Mouse (Mus musculus) heart, embryonic 14.5 days (tissue): ENCODE measurements around the gene Ubr2. TPM values are rescaled to one million over a fixed set of nuclear protein-coding genes. Genes with fewer than 3 reads are reported as not detected.
A peak's percentile ranks its signal among the peaks of the same experiment; 100 is the strongest.

Source experiments
- ATAC-seq: fragments of 200-750 bp; cut with Nextera tagmentation; 2 replicates; pipeline ENCODE4 v1.8.0; 2017; ENCODE audit warnings: low read depth, moderate TSS enrichment; ENCODE audit not compliant: insufficient number of reproducible peaks, insufficient read depth, low FRiP score
- H3K27ac ChIP-seq, 2 experiments: fragments of 200-500 bp in 1 of 2; fragments of 300-500 bp in 1 of 2; sonication (generic) in 1 of 2; replicated peaks in 1 of 2; 2 replicates each; pipeline ENCODE4 v1.5.1; 2012 to 2014; ENCODE audit warnings: low read depth in 2 of 2, low read length in 2 of 2, control low read depth in 1 of 2, mild to moderate bottlenecking in 1 of 2, mixed read lengths in 1 of 2; ENCODE audit not compliant: control insufficient read depth in 1 of 2, insufficient read depth in 1 of 2
- H3K27me3 ChIP-seq: fragments of 300-500 bp; sonication (generic); 2 replicates; pipeline ENCODE4 v1.6.1; 2014; ENCODE audit warnings: mild to moderate bottlenecking, low read length, control low read depth; ENCODE audit not compliant: control insufficient read depth, insufficient read depth
- H3K36me3 ChIP-seq: fragments of 300-500 bp; sonication (generic); 2 replicates; pipeline ENCODE4 v1.6.1; 2014; ENCODE audit warnings: mild to moderate bottlenecking, control low read depth, low read length, mixed read lengths; ENCODE audit not compliant: control insufficient read depth, insufficient read depth
- H3K4me1 ChIP-seq, 2 experiments: fragments of 200-500 bp in 1 of 2; fragments of 300-500 bp in 1 of 2; sonication (generic) in 1 of 2; 2 replicates each; pipeline ENCODE4 v1.6.1; 2012 to 2014; ENCODE audit warnings: low read length in 2 of 2, control low read depth in 1 of 2, mixed read lengths in 1 of 2; ENCODE audit not compliant: control insufficient read depth in 2 of 2, insufficient read depth in 2 of 2
- H3K4me2 ChIP-seq: fragments of 300-500 bp; sonication (generic); 2 replicates; pipeline ENCODE4 v1.6.1; 2014; ENCODE audit warnings: mild to moderate bottlenecking, low read length
- H3K4me3 ChIP-seq, 2 experiments: fragments of 200-500 bp in 1 of 2; fragments of 300-500 bp in 1 of 2; sonication (generic) in 1 of 2; 2 replicates each; pipeline ENCODE4 v1.5.1; 2012 to 2014; ENCODE audit warnings: low read length in 2 of 2, mild to moderate bottlenecking in 2 of 2, control low read depth in 1 of 2, low read depth in 1 of 2, moderate library complexity in 1 of 2; ENCODE audit not compliant: control insufficient read depth in 1 of 2, insufficient read depth in 1 of 2
- H3K9ac ChIP-seq: fragments of 300-500 bp; sonication (generic); 2 replicates; pipeline ENCODE4 v1.6.1; 2014; ENCODE audit warnings: mild to moderate bottlenecking, low read length
- H3K9me3 ChIP-seq: fragments of 300-500 bp; sonication (generic); 2 replicates; pipeline ENCODE4 v1.6.1; 2016; ENCODE audit warnings: low read length, control low read depth; ENCODE audit not compliant: control insufficient read depth
- WGBS: fragments of 180-500 bp; shearing (Covaris S2); extraction: QIAGEN DNeasy Blood & Tissue Kit; methylation state at CpG from one replicate; pipeline ENCODE4 v1.1.7; 2014; 5-methylcytosine and 5-hydroxymethylcytosine counted together
- polyA plus RNA-seq: library from polyadenylated mRNA; unstranded; fragments of >200 nt; fragmentation: Nextera tagmentation; extraction: Ambion mirVana; gene quantifications from 2 replicates; pipeline ENCODE4 v1.2.1, GENCODE M21; 2014

Ubr2 gene
- polyA plus RNA-seq, 1 experiment from 2014 or later = 26.2 TPM

DNA sequence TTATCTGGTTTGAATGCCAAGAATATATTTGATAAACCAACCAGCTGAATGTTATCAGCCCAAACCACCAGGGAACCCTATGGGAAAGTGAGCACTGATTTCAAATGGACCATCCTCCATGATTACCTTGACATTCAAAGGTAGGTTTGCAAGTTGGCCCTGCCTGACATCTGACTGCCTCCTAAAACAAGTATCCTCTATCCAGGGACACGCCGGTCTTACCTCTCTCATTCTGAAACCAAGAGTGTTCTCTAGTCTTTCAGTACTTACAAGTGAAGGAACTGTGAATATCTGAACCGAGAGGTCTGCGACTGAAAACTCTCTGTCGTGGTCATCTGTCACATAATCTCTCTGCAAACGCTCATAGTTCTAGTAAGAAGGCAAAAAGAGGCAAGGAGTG lies 30.3 kb downstream of the Ubr2 start:
- WGBS = 93% methylated on average over 6 of the region's 6 CpGs
- ATAC-seq = no peak
- Histone ChIP-seq H3K4me1 (no peaks in the 10 kb centered on the region), H3K27ac (no peak overlapping the region), H3K4me3 (no peak overlapping the region), H3K9me3 (no peaks in the 10 kb centered on the region), H3K4me2 (no peak overlapping the region), H3K36me3 (peaks cover 100% of the 10 kb centered on the region), H3K9ac (no peak overlapping the region), H3K27me3 (no peaks in the 10 kb centered on the region)

DNA sequence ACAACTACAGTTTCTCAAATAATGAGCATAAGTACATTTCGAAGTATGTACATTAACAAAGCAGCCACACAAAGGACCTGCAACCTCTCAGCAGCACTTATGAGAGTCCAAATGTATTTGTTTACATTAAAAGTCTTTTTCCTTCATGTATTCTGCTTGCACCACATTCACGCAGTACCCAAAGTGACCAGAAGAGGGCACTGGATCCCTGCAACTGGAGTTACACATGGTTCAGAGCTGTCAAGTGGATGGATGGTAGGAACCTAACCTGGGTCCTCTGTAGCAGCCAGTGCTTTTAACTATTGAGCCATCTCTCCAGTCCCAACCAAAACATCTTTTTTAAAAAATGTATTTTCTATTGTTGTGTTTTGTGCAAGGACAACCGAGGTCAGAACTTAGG lies 35.2 kb downstream of the Ubr2 start:
- Histone ChIP-seq H3K9ac (no peak overlapping the region), H3K27ac (no peak overlapping the region), H3K9me3 (no peaks in the 10 kb centered on the region), H3K4me2 (no peak overlapping the region), H3K4me1 (no peaks in the 10 kb centered on the region), H3K27me3 (no peaks in the 10 kb centered on the region), H3K36me3 (peaks cover 99% of the 10 kb centered on the region), H3K4me3 (no peak overlapping the region)
- 65% methylated on average over 3 of the region's 3 CpGs for WGBS
- ATAC-seq = no peak

- Histone ChIP-seq H3K27ac (no peak overlapping the region), H3K9ac (no peak overlapping the region), H3K4me3 (no peak overlapping the region), H3K27me3 (no peaks in the 10 kb centered on the region), H3K4me2 (no peak overlapping the region), H3K4me1 (no peaks in the 10 kb centered on the region), H3K9me3 (no peaks in the 10 kb centered on the region), H3K36me3 (peaks cover 99% of the 10 kb centered on the region)
- no peak for ATAC-seq
- 95% methylated on average over 7 of the region's 7 CpGs for WGBS
Measured at GRCm38 (mm10) chr17:46972603-46973002, 37.8 kb downstream of the Ubr2 start.

DNA sequence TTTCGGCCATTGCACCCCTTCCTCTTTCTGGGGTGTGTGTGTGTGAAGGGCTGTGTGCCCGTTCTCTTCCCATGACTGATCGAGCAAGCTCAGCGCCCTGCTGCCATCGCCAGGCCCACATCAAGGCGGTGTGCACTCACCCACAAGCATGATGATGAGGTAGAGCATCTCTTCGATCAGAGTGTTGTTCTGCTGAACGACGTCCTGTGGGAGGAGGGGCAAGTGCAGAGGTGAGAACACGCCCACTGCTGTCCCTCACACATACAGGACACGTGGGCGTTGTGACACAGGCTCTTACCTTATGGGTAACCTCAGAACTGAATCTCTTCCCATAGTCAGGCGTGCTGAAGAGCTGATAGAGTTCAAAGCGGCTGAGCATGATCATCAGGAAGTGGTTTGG lies 43.5 kb downstream of the Ubr2 start:
- H3K4me2 ChIP-seq = no peak overlapping the region
- no peak overlapping the region for H3K4me3 ChIP-seq
- no peaks in the 10 kb centered on the region for H3K9me3 ChIP-seq
- WGBS = 87% methylated on average over 14 of the region's 14 CpGs
- ATAC-seq = no peak
- no peaks in the 10 kb centered on the region for H3K4me1 ChIP-seq
- H3K9ac ChIP-seq = no peak overlapping the region
- H3K36me3 ChIP-seq = peaks cover 100% of the 10 kb centered on the region
- no peaks in the 10 kb centered on the region for H3K27me3 ChIP-seq
- H3K27ac ChIP-seq = no peak overlapping the region

- WGBS = 94% methylated on average over 13 of the region's 13 CpGs
- H3K4me2 ChIP-seq = no peak overlapping the region
Measured at GRCm38 (mm10) chr17:46963186-46963585, 47.2 kb downstream of the Ubr2 start.

GRCm38 (mm10) chr17:46962153-46962552 lies 48.2 kb downstream of the Ubr2 start:
- Histone ChIP-seq H3K27ac (no peak overlapping the region), H3K27me3 (no peaks in the 10 kb centered on the region), H3K4me3 (no peak overlapping the region), H3K36me3 (peaks cover 100% of the 10 kb centered on the region), H3K4me2 (no peak overlapping the region), H3K9ac (no peak overlapping the region), H3K9me3 (no peaks in the 10 kb centered on the region), H3K4me1 (0 out of 4 replicates have a peak, but pooled peaks cover 0 to 2% of the 10 kb centered on the region in 2 experiments)
- 63% methylated on average over 3 of the region's 3 CpGs for WGBS
- ATAC-seq = no peak

More at GRCm38 (mm10) chr17:46963186-46963585, 47.2 kb downstream of the Ubr2 start:
- peaks cover 100% of the 10 kb centered on the region for H3K36me3 ChIP-seq
- H3K27ac ChIP-seq = no peak overlapping the region
- no peak overlapping the region for H3K4me3 ChIP-seq
- no peak overlapping the region for H3K9ac ChIP-seq
- H3K27me3 ChIP-seq = no peaks in the 10 kb centered on the region
- no peak for ATAC-seq
- no peaks in the 10 kb centered on the region for H3K9me3 ChIP-seq
- H3K4me1 ChIP-seq = 0 out of 4 replicates have a peak, but pooled peaks cover 0 to 2% of the 10 kb centered on the region in 2 experiments

GRCm38 (mm10) chr17:46960216-46960615 lies 50.1 kb downstream of the Ubr2 start:
- WGBS = 45% methylated on average over 10 of the region's 10 CpGs
- H3K9me3 ChIP-seq = no peaks in the 10 kb centered on the region
- H3K4me2 ChIP-seq = no peak overlapping the region
- H3K9ac ChIP-seq = no peak overlapping the region
- H3K27ac ChIP-seq = peak overlapping the region; percentile 47 to 66
- H3K4me3 ChIP-seq = no peak overlapping the region
- ATAC-seq = peak; percentile 74
- H3K36me3 ChIP-seq = peaks cover 100% of the 10 kb centered on the region
- H3K27me3 ChIP-seq = no peaks in the 10 kb centered on the region
- H3K4me1 ChIP-seq = 0 out of 4 replicates have a peak, but pooled peaks cover 0 to 2% of the 10 kb centered on the region in 2 experiments

DNA sequence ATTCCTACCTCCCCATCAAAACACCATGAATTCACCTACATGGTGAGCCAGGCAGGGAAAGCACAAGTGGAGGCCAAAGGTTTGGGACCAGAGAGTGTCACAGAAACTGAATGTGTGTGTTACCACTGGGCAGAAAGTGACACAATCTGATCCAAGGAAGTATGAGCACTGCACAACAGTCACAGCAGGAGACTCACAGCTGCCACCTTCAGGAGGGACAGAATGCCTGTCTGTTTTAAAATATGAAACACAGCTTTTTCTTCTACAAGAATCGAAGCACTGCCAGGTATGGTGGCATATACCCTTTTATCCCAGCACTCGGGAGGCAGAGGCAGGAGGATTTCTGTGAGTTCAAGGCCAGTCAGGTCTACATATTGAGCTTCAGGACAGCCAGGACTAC lies 52.3 kb downstream of the Ubr2 start:
- no peak for ATAC-seq
- Histone ChIP-seq H3K36me3 (peaks cover 100% of the 10 kb centered on the region), H3K4me1 (0 out of 4 replicates have a peak, but pooled peaks cover 0 to 2% of the 10 kb centered on the region in 2 experiments)

More for the DNA sequence above, 52.3 kb downstream of the Ubr2 start:
- no peak overlapping the region for H3K4me2 ChIP-seq
- H3K27me3 ChIP-seq = no peaks in the 10 kb centered on the region
- H3K9me3 ChIP-seq = no peaks in the 10 kb centered on the region
- H3K4me3 ChIP-seq = no peak overlapping the region
- no peak overlapping the region for H3K27ac ChIP-seq
- no peak overlapping the region for H3K9ac ChIP-seq
- WGBS = 91% methylated on average over 2 of the region's 2 CpGs
